Mouse (Mus musculus): ENCODE measurements around the gene Gm14085. TPM values are rescaled to one million over a fixed set of nuclear protein-coding genes. Genes with fewer than 3 reads are reported as not detected.
A peak's percentile ranks its signal among the peaks of the same experiment; 100 is the strongest.
"Not testable (repeated sequence)": the region's sequence is repeated elsewhere in the genome, so short reads cannot be mapped to it uniquely, and the experiment has no call there.

The Gm14085 gene
- 0.05 TPM in 1 of 2 replicates, not detected in the other for polyA plus RNA-seq (2015; fragmentation: Nextera tagmentation; extraction: Ambion mirVana)

- 74% methylated on average over 1 of the region's 1 CpGs for WGBS (ENCODE audit: insufficient replicate concordance)
- Histone ChIP-seq H3K4me1 (ENCODE audit: insufficient read depth) (no peaks in the 10 kb centered on the region), H3K27me3 (ENCODE audit: insufficient read depth, low read length) (no peaks in the 10 kb centered on the region), H3K9ac (replicated peaks) (no peak within 1 kb of the TSS), H3K9me3 (ENCODE audit: low read length) (no peaks in the 10 kb centered on the region), H3K36me3 (replicated peaks; ENCODE audit: insufficient read depth, low read length) (no peaks in the 10 kb centered on the region), H3K4me3 (ENCODE audit: low read depth, low read length) (no peak within 1 kb of the TSS), H3K4me2 (ENCODE audit: low read depth, low read length) (no peak within 1 kb of the TSS), H3K27ac (ENCODE audit: low read depth) (no peak within 1 kb of the TSS)
- no peak for TF ChIP-seq EP300 (IDR thresholded peaks at IDR 0.05; ENCODE audit: low read depth)
- TF ChIP-seq CTCF (IDR thresholded peaks at IDR 0.05; ENCODE audit: low read depth) = no peak
- DNase-seq = no peak
- no peak for ATAC-seq
Measured at GRCm38 (mm10) chr2:122484641-122485040, at the start of gene Gm14085. TSS of gene Gm14085 (plus strand) at chr2:122484941.

GRCm38 (mm10) chr2:122438706-122439482 lies 45.8 kb upstream of the Gm14085 start:
- H3K4me3 ChIP-seq (ENCODE audit: low read depth, low read length); H3K27ac ChIP-seq (ENCODE audit: low read depth); H3K27me3 ChIP-seq (ENCODE audit: insufficient read depth, low read length); H3K36me3 ChIP-seq (replicated peaks; ENCODE audit: insufficient read depth, low read length); H3K9me3 ChIP-seq (ENCODE audit: low read length); H3K4me2 ChIP-seq (ENCODE audit: low read depth, low read length); H3K4me1 ChIP-seq (ENCODE audit: insufficient read depth); DNase-seq; H3K9ac ChIP-seq (replicated peaks): not testable (repeated sequence)
- peak; percentile 60 for TF ChIP-seq EP300 (IDR thresholded peaks at IDR 0.05; ENCODE audit: low read depth)
- peak; percentile 27; the same call in 1 of the 2 replicates for ATAC-seq
- 45% methylated on average over 5 of the region's 5 CpGs for whole genome bisulfite sequencing (ENCODE audit: insufficient replicate concordance)

GRCm38 (mm10) chr2:122440521-122440920 lies 44.2 kb upstream of the Gm14085 start:
- H3K27ac ChIP-seq (ENCODE audit: low read depth); H3K9ac ChIP-seq (replicated peaks); ATAC-seq; H3K4me1 ChIP-seq (ENCODE audit: insufficient read depth); H3K9me3 ChIP-seq (ENCODE audit: low read length); H3K4me3 ChIP-seq (ENCODE audit: low read depth, low read length); H3K27me3 ChIP-seq (ENCODE audit: insufficient read depth, low read length); DNase-seq; H3K36me3 ChIP-seq (replicated peaks; ENCODE audit: insufficient read depth, low read length); H3K4me2 ChIP-seq (ENCODE audit: low read depth, low read length): not testable (repeated sequence)
- WGBS (ENCODE audit: insufficient replicate concordance) = 10% methylated on average over 1 of the region's 3 CpGs

GRCm38 (mm10) chr2:122441000-122441933 lies 43.5 kb upstream of the Gm14085 start:
- WGBS (ENCODE audit: insufficient replicate concordance) = 49% methylated on average over 7 of the region's 7 CpGs
- Histone ChIP-seq H3K4me3 (ENCODE audit: low read depth, low read length) (no peak overlapping the region), H3K9me3 (ENCODE audit: low read length) (no peaks in the 10 kb centered on the region), H3K4me1 (ENCODE audit: insufficient read depth) (no peaks in the 10 kb centered on the region), H3K27me3 (ENCODE audit: insufficient read depth, low read length) (no peaks in the 10 kb centered on the region), H3K4me2 (ENCODE audit: low read depth, low read length) (0 out of 2 replicates have a peak overlapping the region, but pooled peaks have one; percentile 22), H3K9ac (replicated peaks) (no peak overlapping the region), H3K27ac (ENCODE audit: low read depth) (no peak overlapping the region), H3K36me3 (replicated peaks; ENCODE audit: insufficient read depth, low read length) (no peaks in the 10 kb centered on the region)
- no peak for TF ChIP-seq EP300 (IDR thresholded peaks at IDR 0.05; ENCODE audit: low read depth)
- TF ChIP-seq CTCF (IDR thresholded peaks at IDR 0.05; ENCODE audit: low read depth) = no peak
- ATAC-seq (no peak), DNase-seq (no peak)

GRCm38 (mm10) chr2:122450351-122450750 lies 34.4 kb upstream of the Gm14085 start:
- no peaks in the 10 kb centered on the region for H3K27me3 ChIP-seq (ENCODE audit: insufficient read depth, low read length)
- 69% methylated on average over 4 of the region's 4 CpGs for WGBS (ENCODE audit: insufficient replicate concordance)
- H3K27ac ChIP-seq (ENCODE audit: low read depth) = no peak overlapping the region
- no peak for TF ChIP-seq EP300 (IDR thresholded peaks at IDR 0.05; ENCODE audit: low read depth)
- TF ChIP-seq CTCF (IDR thresholded peaks at IDR 0.05; ENCODE audit: low read depth) = no peak
- ATAC-seq = no peak
- no peak overlapping the region for H3K9ac ChIP-seq (replicated peaks)
- DNase-seq = no peak
- no peak overlapping the region for H3K4me2 ChIP-seq (ENCODE audit: low read depth, low read length)
- no peaks in the 10 kb centered on the region for H3K36me3 ChIP-seq (replicated peaks; ENCODE audit: insufficient read depth, low read length)
- no peaks in the 10 kb centered on the region for H3K9me3 ChIP-seq (ENCODE audit: low read length)
- H3K4me1 ChIP-seq (ENCODE audit: insufficient read depth) = peaks cover 2% of the 10 kb centered on the region; the same call in 1 of the 2 replicates
- no peak overlapping the region for H3K4me3 ChIP-seq (ENCODE audit: low read depth, low read length)

- ATAC-seq (no peak), DNase-seq (no peak)
- no peak for TF ChIP-seq CTCF (IDR thresholded peaks at IDR 0.05; ENCODE audit: low read depth)
- TF ChIP-seq EP300 (IDR thresholded peaks at IDR 0.05; ENCODE audit: low read depth) = no peak
- no peaks in the 10 kb centered on the region for H3K36me3 ChIP-seq (replicated peaks; ENCODE audit: insufficient read depth, low read length)
- H3K4me2 ChIP-seq (ENCODE audit: low read depth, low read length) = no peak overlapping the region
- H3K4me3 ChIP-seq (ENCODE audit: low read depth, low read length) = no peak overlapping the region
- H3K9ac ChIP-seq (replicated peaks) = no peak overlapping the region
- H3K27ac ChIP-seq (ENCODE audit: low read depth) = no peak overlapping the region
- WGBS (ENCODE audit: insufficient replicate concordance) = 46% methylated on average over 2 of the region's 2 CpGs
- no peaks in the 10 kb centered on the region for H3K9me3 ChIP-seq (ENCODE audit: low read length)
- H3K27me3 ChIP-seq (ENCODE audit: insufficient read depth, low read length) = no peaks in the 10 kb centered on the region
- peaks cover 2% of the 10 kb centered on the region; the same call in 1 of the 2 replicates for H3K4me1 ChIP-seq (ENCODE audit: insufficient read depth)
Measured at GRCm38 (mm10) chr2:122452426-122452825, 32.3 kb upstream of the Gm14085 start.
